Mouse (Mus musculus) thymus, postnatal 25 days (tissue): ENCODE results near the gene Zfp3.

Source experiments
- DNase-seq: peaks from one replicate; pipeline ENCODE4 v3.0.0; 2022

Zfp3 gene

GRCm38 (mm10) chr11:70763936-70764808 lies at the start of gene Zfp3:
TSS of gene Zfp3 (plus strand) at chr11:70764209.
- peak; percentile 88 for DNase-seq

- no peak for DNase-seq
These were observed 48.2 kb upstream of the Zfp3 start for GRCm38 (mm10) chr11:70715832-70716231.

- no peak for DNase-seq
These were observed 45.5 kb upstream of the Zfp3 start for GRCm38 (mm10) chr11:70718481-70718880.

GRCm38 (mm10) chr11:70720567-70720966 lies 43.4 kb upstream of the Zfp3 start:
- no peak for DNase-seq

- no peak for DNase-seq
These were observed 42.9 kb upstream of the Zfp3 start for GRCm38 (mm10) chr11:70721072-70721471.

DNA sequence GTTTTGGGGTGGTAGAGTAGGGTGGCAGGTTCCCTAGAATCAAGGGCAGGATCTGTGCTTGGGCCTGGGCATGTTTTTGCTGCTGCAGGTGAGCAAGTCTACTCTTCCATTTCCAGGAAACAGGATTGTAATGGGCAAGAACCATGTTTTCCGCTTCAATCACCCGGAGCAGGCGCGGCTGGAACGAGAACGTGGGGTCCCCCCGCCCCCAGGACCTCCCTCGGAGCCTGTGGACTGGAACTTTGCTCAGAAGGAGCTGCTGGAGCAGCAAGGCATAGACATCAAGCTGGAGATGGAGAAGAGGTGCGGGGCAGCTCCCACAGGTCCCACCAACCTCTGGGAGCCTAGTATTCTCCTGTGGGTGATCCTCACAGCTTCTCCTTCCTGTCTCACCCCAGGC lies 39.3 kb upstream of the Zfp3 start:
- DNase-seq = no peak

GRCm38 (mm10) chr11:70726585-70726984 lies 37.4 kb upstream of the Zfp3 start:
- no peak for DNase-seq

DNA sequence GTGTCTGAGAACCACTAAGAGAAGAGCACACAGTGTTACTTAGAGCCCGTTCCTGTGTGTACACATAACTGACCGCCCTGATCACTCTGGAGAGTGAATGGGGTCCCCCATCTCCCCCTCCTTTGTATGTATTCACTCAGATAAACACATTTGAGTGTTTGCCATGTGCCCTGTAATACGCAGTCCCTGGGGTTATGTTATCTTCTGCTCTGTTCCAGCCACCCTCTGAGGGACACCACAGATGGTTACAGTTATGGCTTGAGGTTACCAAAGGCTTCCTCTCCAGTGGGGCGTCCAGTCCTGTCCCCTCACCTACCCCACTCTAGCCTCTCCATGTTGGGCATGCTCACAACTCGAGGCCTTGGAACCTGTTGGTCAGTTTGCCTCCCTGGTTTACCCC lies 36.6 kb upstream of the Zfp3 start:
- DNase-seq = no peak

GRCm38 (mm10) chr11:70730427-70731038 lies 33.5 kb upstream of the Zfp3 start:
- DNase-seq = no peak

- DNase-seq = no peak
These were observed 32.8 kb upstream of the Zfp3 start for GRCm38 (mm10) chr11:70731178-70731577.

DNA sequence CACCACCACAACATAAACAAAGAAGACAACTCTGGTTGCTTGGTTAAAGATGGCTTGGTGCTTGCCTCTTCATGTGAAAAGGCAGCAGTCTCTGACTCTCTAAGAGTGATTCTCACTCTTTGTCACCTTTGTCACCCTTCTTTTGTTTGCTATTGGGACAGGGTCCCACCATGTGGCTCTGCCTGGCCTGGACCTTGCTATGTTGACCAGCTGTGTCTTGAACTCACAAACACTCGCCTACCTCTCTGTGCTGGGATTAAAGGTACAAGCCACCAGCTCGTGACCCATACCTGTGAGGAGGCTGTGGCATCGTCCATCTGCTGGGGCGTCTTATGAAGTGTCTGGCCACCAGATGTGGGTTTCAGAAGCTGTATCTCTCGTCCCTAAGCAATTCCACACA lies 30.8 kb upstream of the Zfp3 start:
- no peak for DNase-seq

GRCm38 (mm10) chr11:70737749-70738148 lies 26.3 kb upstream of the Zfp3 start:
- no peak for DNase-seq

- DNase-seq = no peak
These were observed 22.4 kb upstream of the Zfp3 start for GRCm38 (mm10) chr11:70741603-70742002.

DNA sequence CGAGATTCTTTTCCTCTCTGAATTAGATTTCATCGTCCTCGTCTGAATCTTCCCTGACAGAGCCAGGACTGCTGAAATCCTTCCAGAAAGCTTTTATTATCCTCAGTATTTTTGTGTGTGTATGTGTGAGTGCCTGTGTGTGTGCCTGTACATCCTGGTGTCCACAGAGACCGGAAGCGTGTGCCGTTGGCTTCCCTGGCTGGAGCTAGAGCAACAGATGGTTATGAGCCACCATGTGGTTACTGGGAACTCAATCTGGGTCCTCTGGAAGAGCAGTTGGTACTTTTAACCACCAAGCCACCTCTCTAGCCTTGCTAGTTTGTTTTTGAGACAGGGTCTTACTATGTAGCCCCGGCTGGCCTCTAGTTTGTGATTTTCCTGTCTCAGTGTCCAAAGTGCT lies 21.9 kb upstream of the Zfp3 start:
- DNase-seq = no peak

DNA sequence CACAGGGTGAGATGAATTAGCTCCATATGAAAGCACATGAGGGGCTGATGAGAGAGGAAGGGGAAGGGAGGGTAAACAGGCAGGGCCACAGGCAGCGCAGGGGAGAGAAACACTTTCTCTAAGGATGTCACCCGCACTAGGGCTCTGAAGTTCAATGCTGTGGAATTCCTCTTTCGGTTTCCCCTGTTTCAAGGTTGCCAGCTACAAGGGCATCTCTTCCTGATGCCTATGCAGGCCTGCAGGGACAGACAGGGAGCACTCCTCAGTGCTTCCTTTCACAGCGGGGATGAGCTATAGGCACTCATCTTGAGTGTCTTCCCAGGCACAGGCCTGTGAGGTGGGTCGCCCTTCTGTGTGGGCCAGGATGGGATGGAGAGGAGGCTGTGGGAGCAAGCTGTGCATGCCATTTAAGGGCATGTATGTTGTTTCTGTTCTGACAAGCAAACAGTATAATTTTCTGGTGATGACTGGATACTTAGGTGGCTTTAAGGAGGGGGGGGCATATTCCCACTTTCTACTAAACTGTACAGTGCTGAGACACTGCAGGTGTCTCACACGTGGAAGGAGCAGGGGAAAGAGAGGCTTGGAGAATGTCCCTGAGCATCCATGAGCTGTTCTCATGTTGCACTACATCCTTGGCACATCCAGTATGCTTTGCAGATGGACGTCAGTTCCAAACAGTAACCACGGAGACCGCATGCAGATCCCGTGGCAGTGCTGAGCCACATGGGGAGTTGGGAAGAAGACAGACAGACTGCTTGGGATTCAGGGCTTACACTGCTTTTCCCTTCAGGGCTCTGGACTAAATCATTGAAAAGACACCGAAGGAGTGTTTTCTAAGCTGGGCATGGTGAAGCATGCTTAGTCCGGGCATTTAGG lies 21.2 kb upstream of the Zfp3 start:
- DNase-seq = no peak

GRCm38 (mm10) chr11:70745636-70746035 lies 18.4 kb upstream of the Zfp3 start:
- no peak for DNase-seq

DNA sequence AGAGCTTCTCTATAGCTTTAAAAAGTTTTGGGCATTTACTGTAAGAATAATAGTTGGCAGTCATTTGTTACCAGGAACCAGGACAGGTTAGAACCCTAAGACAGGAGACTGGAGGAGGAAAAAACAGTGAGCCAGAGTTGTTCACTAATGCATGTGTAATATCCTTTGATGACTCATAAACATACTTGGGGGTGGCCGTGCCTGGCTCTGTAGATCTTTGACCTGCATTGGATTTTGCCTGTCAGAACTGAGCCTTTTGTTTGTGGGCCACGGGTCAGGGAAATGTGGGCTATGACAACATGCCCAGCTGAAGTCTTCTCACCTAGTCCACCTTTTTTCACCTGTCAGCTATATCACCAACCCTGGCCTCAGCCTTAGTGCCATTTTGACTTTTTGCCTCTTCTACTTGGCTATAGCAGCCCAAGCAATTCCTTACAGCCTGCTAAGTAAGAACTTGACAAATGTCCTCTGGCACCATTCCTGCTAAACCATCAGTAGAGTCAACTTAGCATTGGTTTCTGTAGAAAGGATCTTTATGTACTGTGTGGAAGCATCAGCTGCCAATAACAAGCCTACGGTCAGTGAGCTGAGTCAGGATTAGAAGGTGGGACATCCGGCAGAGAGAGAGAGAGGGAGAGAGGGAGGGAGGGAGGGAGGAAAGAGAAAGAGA lies 16.0 kb upstream of the Zfp3 start:
- DNase-seq = no peak

DNA sequence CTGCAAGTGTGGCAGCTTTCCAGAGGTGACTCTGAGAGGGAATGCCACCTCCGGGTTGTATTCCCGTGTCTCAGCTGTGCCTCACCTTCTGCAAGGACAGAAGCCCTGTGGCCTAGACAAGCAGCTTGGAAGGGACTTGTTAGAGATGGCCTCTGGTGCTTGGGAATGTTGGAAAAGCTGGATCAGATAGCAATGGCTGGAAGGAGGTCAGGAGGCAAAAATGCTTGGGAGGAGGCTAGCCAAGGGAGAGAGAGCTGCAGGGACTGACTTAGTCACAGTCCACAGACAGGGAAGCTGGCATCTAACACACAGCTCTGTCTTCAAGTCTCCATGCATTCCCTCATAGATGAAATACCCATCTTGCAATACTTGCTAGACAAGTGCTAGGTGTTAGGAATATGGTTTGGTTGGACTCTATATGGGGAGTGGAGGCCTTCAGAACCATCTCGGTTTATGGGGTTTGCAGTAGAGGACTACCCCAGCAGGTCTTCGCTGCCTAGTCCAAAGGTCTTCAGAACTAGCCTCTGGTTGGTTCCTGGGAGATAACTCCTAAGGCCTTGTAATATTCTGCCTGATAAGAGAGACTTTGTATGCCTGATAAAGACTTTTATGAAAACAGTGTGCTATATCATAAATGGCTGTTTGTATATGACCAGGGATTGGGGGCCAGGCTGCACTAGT lies 11.5 kb upstream of the Zfp3 start:
- DNase-seq = no peak

- no peak for DNase-seq
These were observed 10.9 kb upstream of the Zfp3 start for GRCm38 (mm10) chr11:70753146-70753545.

- DNase-seq = no peak
These were observed 9.5 kb upstream of the Zfp3 start for GRCm38 (mm10) chr11:70754476-70754875.

GRCm38 (mm10) chr11:70754958-70755357 lies 9.1 kb upstream of the Zfp3 start:
- DNase-seq = no peak

- peak; percentile 87 for DNase-seq
These were observed 8.4 kb upstream of the Zfp3 start for GRCm38 (mm10) chr11:70755645-70756044.
